Mouse (Mus musculus) forebrain, embryonic 15.5 days (tissue): ENCODE measurements around the gene Rap1b. TPM values are rescaled to one million over a fixed set of nuclear protein-coding genes. Genes with fewer than 3 reads are reported as not detected.

Source experiments
- ATAC-seq: fragments of 200-750 bp; cut with Nextera tagmentation; replicated peaks from 2 replicates; pipeline ENCODE4 v1.8.0; 2017; ENCODE audit warnings: mild to moderate bottlenecking, moderate TSS enrichment, moderate library complexity
- H3K27ac ChIP-seq: fragments of 300-500 bp; sonication (generic); replicated peaks from 2 replicates; pipeline ENCODE4 v1.5.1; 2015; ENCODE audit warnings: mild to moderate bottlenecking, inconsistent platforms
- H3K27me3 ChIP-seq: fragments of 300-500 bp; sonication (generic); 2 replicates; pipeline ENCODE4 v1.6.1; 2015; ENCODE audit warnings: inconsistent platforms
- H3K36me3 ChIP-seq: fragments of 300-500 bp; sonication (generic); 2 replicates; pipeline ENCODE4 v1.6.1; 2015; ENCODE audit warnings: mild to moderate bottlenecking, inconsistent platforms
- H3K4me1 ChIP-seq: fragments of 300-500 bp; sonication (generic); 2 replicates; pipeline ENCODE4 v1.6.1; 2015; ENCODE audit warnings: inconsistent platforms
- H3K4me2 ChIP-seq: fragments of 300-500 bp; sonication (generic); replicated peaks from 2 replicates; pipeline ENCODE4 v1.6.1; 2015; ENCODE audit warnings: mild to moderate bottlenecking, inconsistent platforms
- H3K4me3 ChIP-seq: fragments of 300-500 bp; sonication (generic); 2 replicates; pipeline ENCODE4 v1.5.1; 2015; ENCODE audit warnings: mild to moderate bottlenecking, inconsistent platforms
- H3K9ac ChIP-seq: fragments of 300-500 bp; sonication (generic); replicated peaks from 2 replicates; pipeline ENCODE4 v1.6.1; 2015; ENCODE audit warnings: mild to moderate bottlenecking, inconsistent platforms
- H3K9me3 ChIP-seq: fragments of 300-500 bp; sonication (generic); 2 replicates; pipeline ENCODE4 v1.6.1; 2016; ENCODE audit warnings: inconsistent platforms
- WGBS: fragments of 180-500 bp; shearing (Covaris S2); methylation state at CpG from one replicate; pipeline ENCODE4 v1.1.7; 2015; ENCODE audit warnings: mixed read lengths; 5-methylcytosine and 5-hydroxymethylcytosine counted together
- polyA plus RNA-seq: library from polyadenylated mRNA; unstranded; fragments of >200 nt; fragmentation: Nextera tagmentation; extraction: Ambion mirVana; gene quantifications from 2 replicates; pipeline ENCODE4 v1.2.1, GENCODE M21; 2015

The Rap1b gene
- polyA plus RNA-seq, 1 experiment from 2014 or later, result 138 TPM

GRCm38 (mm10) chr10:117874936-117875335 lies 29.1 kb upstream of the Rap1b start:
- no peaks in the 10 kb centered on the region for H3K36me3 ChIP-seq
- no peak overlapping the region for H3K4me3 ChIP-seq
- H3K9ac ChIP-seq, result no peak overlapping the region
- 73% methylated on average over 10 of the region's 10 CpGs for WGBS
- no peaks in the 10 kb centered on the region for H3K27me3 ChIP-seq
- no peaks in the 10 kb centered on the region for H3K9me3 ChIP-seq
- H3K27ac ChIP-seq, result no peak overlapping the region
- no peak for ATAC-seq
- no peak overlapping the region for H3K4me2 ChIP-seq
- no peaks in the 10 kb centered on the region for H3K4me1 ChIP-seq

- no peak overlapping the region for H3K4me2 ChIP-seq
- 77% methylated on average over 4 of the region's 4 CpGs for WGBS
- no peak overlapping the region for H3K9ac ChIP-seq
- no peaks in the 10 kb centered on the region for H3K9me3 ChIP-seq
- ATAC-seq, result no peak
- no peaks in the 10 kb centered on the region for H3K36me3 ChIP-seq
- no peak overlapping the region for H3K4me3 ChIP-seq
- no peak overlapping the region for H3K27ac ChIP-seq
- no peaks in the 10 kb centered on the region for H3K4me1 ChIP-seq
- H3K27me3 ChIP-seq, result no peaks in the 10 kb centered on the region
These were observed 28.1 kb upstream of the Rap1b start for GRCm38 (mm10) chr10:117873952-117874351.

DNA sequence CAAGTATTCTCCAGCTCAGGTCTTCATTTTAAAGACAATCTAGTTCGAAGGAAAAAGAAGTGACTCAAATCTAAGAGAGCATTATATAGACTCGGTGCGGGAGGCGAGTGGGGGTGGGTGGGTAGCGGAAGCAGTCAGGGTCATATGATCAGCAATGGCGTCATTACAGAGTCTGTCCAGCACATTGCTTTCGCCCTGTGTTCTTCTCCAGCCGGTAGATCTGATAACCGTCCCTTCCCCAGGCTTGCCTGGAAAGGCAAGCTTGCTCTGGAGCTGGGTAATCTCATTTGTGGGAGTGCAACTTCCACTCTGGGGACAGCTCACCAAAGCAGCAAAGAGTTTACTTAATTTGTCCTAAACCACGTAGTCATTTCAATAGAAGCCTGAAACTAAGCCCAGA lies 26.6 kb upstream of the Rap1b start:
- H3K36me3 ChIP-seq, result no peaks in the 10 kb centered on the region
- no peak overlapping the region for H3K27ac ChIP-seq
- 84% methylated on average over 10 of the region's 10 CpGs for WGBS
- no peaks in the 10 kb centered on the region for H3K27me3 ChIP-seq
- H3K9me3 ChIP-seq, result no peaks in the 10 kb centered on the region
- H3K9ac ChIP-seq, result no peak overlapping the region
- H3K4me2 ChIP-seq, result no peak overlapping the region
- no peak for ATAC-seq
- no peak overlapping the region for H3K4me3 ChIP-seq
- H3K4me1 ChIP-seq, result no peaks in the 10 kb centered on the region

DNA sequence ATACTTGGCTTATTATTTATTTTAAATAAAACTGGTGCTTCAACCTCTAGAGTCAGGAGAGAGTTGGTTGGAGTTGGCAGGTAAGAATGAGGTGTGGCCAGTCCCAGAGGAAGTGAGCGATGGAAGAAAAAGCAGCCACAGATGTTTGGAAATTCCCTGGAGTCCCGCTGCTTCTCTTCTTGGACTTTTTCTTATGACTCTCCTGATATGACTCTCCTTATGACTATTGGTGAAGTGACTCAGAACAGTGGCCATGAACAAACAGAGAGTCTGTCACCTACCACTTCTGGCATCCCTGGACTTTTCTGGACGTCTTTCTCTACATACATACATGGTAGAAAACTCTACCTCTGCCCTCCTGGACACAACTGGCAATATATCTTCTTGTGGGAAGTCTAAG lies 21.5 kb upstream of the Rap1b start:
- no peak overlapping the region for H3K4me2 ChIP-seq
- no peak overlapping the region for H3K9ac ChIP-seq
- WGBS, result 91% methylated on average over 3 of the region's 3 CpGs
- ATAC-seq, result no peak
- no peaks in the 10 kb centered on the region for H3K27me3 ChIP-seq
- H3K4me1 ChIP-seq, result no peaks in the 10 kb centered on the region
- H3K4me3 ChIP-seq, result no peak overlapping the region
- H3K36me3 ChIP-seq, result no peaks in the 10 kb centered on the region
- no peak overlapping the region for H3K27ac ChIP-seq
- H3K9me3 ChIP-seq, result no peaks in the 10 kb centered on the region

GRCm38 (mm10) chr10:117866641-117867040 lies 20.8 kb upstream of the Rap1b start:
- WGBS, result 77% methylated on average over 8 of the region's 8 CpGs
- ATAC-seq, result no peak

DNA sequence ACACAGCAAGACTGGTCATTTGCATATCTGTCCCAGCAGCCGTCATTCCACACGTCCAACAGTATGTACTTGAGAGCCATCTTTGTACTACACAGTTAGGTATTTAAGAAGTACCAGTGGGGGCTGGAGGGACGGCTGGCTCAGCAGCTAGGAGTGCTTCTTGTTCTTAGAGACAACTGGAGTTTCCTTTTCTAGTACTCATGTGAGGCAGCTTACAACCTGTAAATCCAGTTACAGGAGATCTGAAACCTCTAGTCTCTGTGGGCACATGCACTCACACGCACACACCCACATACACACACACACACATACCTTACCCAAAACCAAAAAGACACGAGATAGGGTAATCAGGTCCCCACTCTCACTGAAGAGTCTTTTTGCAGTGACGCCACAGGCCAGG lies 18.9 kb upstream of the Rap1b start:
- Histone ChIP-seq H3K4me3 (no peak overlapping the region), H3K36me3 (no peaks in the 10 kb centered on the region), H3K27ac (no peak overlapping the region), H3K9me3 (no peaks in the 10 kb centered on the region), H3K27me3 (no peaks in the 10 kb centered on the region), H3K4me1 (no peaks in the 10 kb centered on the region), H3K4me2 (no peak overlapping the region), H3K9ac (no peak overlapping the region)
- ATAC-seq, result no peak
- WGBS, result 78% methylated on average over 6 of the region's 6 CpGs

More at GRCm38 (mm10) chr10:117866641-117867040, 20.8 kb upstream of the Rap1b start:
- Histone ChIP-seq H3K36me3 (no peaks in the 10 kb centered on the region), H3K27me3 (no peaks in the 10 kb centered on the region), H3K9ac (no peak overlapping the region), H3K4me3 (no peak overlapping the region), H3K4me2 (no peak overlapping the region), H3K27ac (no peak overlapping the region), H3K9me3 (no peaks in the 10 kb centered on the region), H3K4me1 (no peaks in the 10 kb centered on the region)

- no peak overlapping the region for H3K4me3 ChIP-seq
- no peak for ATAC-seq
- H3K27me3 ChIP-seq, result no peaks in the 10 kb centered on the region
- no peak overlapping the region for H3K4me2 ChIP-seq
- H3K9ac ChIP-seq, result no peak overlapping the region
- 96% methylated on average over 4 of the region's 4 CpGs for WGBS
- no peaks in the 10 kb centered on the region for H3K4me1 ChIP-seq
- H3K36me3 ChIP-seq, result no peaks in the 10 kb centered on the region
- no peaks in the 10 kb centered on the region for H3K9me3 ChIP-seq
- no peak overlapping the region for H3K27ac ChIP-seq
These were observed 18.4 kb upstream of the Rap1b start for GRCm38 (mm10) chr10:117864251-117864650.

DNA sequence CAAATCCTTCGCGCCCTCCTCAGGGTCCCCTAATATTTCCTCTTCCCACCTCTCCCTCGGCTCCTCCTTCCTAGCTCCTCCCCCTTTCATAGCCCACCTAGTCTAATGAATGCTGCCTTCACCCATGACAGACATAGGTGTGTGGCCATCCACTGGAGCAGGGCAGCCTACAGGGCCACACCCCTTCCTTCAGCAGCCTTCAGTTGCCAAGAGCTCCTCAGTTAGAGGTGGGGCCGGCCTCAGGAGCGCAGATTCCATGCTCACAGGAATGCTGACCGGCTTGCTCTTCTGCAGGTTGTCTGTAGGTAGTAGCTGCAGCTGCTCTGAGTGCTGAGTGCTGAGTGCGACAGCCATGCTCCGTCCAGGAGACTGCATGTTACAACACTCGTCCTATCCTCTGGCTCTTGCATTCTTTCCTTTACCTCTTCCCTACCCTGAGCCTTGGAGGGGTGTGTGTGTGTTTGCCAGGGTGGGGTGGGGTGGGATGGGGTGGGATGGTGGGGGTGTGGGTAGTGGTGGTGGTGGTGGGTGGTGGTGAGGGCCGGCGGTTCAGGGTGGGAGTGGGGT lies 16.3 kb upstream of the Rap1b start:
- no peaks in the 10 kb centered on the region for H3K27me3 ChIP-seq
- no peak overlapping the region for H3K27ac ChIP-seq
- WGBS, result 84% methylated on average over 11 of the region's 11 CpGs
- H3K4me2 ChIP-seq, result no peak overlapping the region
- no peak overlapping the region for H3K4me3 ChIP-seq
- no peak overlapping the region for H3K9ac ChIP-seq
- no peak for ATAC-seq
- H3K4me1 ChIP-seq, result no peaks in the 10 kb centered on the region
- no peaks in the 10 kb centered on the region for H3K36me3 ChIP-seq
- no peaks in the 10 kb centered on the region for H3K9me3 ChIP-seq

DNA sequence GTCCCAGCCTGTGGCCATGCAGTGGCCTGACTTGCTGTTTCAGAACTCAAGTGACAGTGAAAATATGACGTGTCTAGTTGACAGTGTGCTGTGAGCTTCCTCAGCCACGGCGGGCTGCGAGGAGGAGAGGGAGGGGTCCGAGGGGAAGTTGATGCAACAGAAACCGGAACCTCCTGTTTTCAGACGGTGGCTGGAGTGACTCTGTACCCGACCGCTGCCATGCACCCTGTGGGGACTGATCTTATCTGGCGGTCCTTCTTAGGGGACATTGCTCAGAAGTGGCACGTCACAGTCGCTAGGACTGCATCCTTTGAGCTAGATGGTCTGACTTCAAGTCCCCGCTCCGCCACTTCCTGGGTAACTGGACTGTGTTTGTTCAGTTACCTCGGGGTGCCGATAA lies 15.1 kb upstream of the Rap1b start:
- no peaks in the 10 kb centered on the region for H3K9me3 ChIP-seq
- no peak for ATAC-seq
- no peaks in the 10 kb centered on the region for H3K4me1 ChIP-seq
- 84% methylated on average over 16 of the region's 16 CpGs for WGBS
- no peak overlapping the region for H3K4me2 ChIP-seq
- H3K4me3 ChIP-seq, result no peak overlapping the region
- H3K9ac ChIP-seq, result no peak overlapping the region
- no peaks in the 10 kb centered on the region for H3K36me3 ChIP-seq
- no peaks in the 10 kb centered on the region for H3K27me3 ChIP-seq
- no peak overlapping the region for H3K27ac ChIP-seq

DNA sequence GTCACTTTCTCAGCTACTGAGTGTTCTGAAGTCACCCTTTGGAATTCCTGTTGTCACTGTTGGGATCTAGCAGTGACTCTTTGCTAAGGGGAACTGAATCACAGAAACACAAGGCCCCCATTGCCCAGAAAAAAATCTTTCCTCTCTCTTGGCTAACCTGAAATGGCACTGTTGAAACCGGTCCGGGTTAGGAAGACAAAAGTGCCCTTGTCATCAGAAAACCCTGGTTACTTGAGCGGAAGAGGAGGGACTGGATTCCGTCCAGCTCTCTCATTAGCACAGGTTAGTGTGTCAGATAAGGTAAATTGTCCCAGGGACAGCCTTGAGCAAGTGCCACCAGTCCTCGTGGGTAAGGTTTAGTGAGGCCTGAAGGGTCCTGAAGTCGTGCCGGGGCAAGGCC lies 14.5 kb upstream of the Rap1b start:
- H3K9me3 ChIP-seq, result no peaks in the 10 kb centered on the region
- H3K4me1 ChIP-seq, result no peaks in the 10 kb centered on the region
- no peaks in the 10 kb centered on the region for H3K27me3 ChIP-seq
- ATAC-seq, result no peak
- no peak overlapping the region for H3K9ac ChIP-seq
- H3K36me3 ChIP-seq, result no peaks in the 10 kb centered on the region
- 66% methylated on average over 7 of the region's 7 CpGs for WGBS
- no peak overlapping the region for H3K4me2 ChIP-seq
- H3K27ac ChIP-seq, result no peak overlapping the region
- no peak overlapping the region for H3K4me3 ChIP-seq

DNA sequence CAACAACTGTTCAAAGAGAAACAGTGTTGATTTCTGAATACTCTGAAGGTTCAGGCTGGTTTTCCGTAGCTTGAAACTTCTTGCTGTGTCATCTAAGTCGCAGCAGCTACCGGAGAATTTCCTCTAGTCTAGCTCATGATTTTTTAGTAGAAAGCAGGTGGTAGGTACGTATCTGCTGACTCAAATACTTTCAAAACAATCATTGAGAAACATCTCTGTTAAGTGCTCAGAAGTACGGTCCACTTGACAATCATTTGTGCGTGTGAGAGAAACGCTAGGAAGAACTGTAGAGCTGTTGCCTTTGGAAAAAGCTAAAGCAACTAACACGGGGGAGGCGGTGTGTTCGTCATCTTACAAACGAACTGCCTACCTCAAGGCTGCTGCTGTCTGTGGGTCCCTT lies 14.0 kb upstream of the Rap1b start:
- no peak for ATAC-seq
- no peak overlapping the region for H3K27ac ChIP-seq
- H3K9ac ChIP-seq, result no peak overlapping the region
- H3K4me2 ChIP-seq, result no peak overlapping the region
- H3K9me3 ChIP-seq, result no peaks in the 10 kb centered on the region
- H3K36me3 ChIP-seq, result no peaks in the 10 kb centered on the region
- no peaks in the 10 kb centered on the region for H3K4me1 ChIP-seq
- no peak overlapping the region for H3K4me3 ChIP-seq
- H3K27me3 ChIP-seq, result no peaks in the 10 kb centered on the region
- 89% methylated on average over 11 of the region's 11 CpGs for WGBS

DNA sequence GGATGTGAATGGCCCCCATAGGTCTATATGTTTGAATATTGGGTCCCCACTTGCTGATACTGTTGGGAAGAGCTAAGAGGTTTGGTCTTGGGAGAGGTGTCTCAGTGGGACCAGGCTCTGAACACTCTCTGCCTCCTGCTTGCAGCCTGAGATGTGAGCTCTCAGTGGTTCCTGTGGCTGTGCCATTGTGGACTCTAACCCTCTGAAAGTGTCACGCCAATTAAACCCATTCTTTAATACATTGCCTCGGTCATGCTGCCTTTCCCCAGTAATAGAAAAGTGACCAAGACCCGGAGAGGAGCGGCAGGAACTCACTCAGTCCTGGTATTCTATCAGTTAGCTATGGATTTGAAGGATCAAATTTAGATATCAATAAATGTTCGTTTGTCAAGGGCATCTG lies 12.4 kb upstream of the Rap1b start:
- WGBS, result 71% methylated on average over 5 of the region's 5 CpGs
- no peak for ATAC-seq

DNA sequence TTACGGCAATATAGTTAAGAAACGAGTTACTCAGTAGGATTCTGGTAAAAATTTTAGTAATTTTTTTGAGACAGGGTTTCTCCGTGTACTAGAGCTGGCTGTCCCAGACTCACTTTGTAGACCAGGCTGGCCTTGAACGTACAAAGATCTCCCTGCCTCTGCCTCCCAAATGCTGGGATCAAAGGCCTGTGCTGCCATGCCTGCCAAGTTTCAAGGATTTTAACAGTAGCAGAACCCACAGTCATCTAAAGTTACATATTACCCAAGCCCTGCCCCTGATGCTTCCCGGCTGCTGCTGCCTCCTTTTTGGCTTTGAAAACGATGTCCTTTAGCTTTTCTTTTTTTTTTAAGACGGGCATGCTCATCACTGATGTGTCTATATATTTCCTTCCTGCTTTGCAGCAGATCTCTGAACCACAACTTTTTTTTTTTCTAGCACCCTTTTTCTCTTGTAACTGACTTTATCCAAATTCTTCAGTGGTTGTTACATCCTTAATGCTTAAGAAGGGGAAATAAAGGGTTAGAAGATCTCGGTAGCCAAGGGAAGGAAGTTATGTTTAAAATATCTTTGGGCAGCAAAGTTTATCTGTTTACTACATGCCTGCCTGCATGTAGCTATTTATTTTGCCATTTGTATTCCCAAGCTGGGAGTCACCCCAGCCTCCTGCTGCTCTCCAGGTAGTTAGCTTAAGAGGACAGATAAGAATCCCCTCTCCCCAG lies 10.3 kb upstream of the Rap1b start:
- H3K4me2 ChIP-seq, result no peak overlapping the region
- no peaks in the 10 kb centered on the region for H3K36me3 ChIP-seq
- WGBS, result 83% methylated on average over 8 of the region's 8 CpGs
- H3K9me3 ChIP-seq, result no peaks in the 10 kb centered on the region
- H3K9ac ChIP-seq, result no peak overlapping the region
- no peaks in the 10 kb centered on the region for H3K4me1 ChIP-seq
- no peak overlapping the region for H3K27ac ChIP-seq
- H3K27me3 ChIP-seq, result no peaks in the 10 kb centered on the region
- no peak overlapping the region for H3K4me3 ChIP-seq
- ATAC-seq, result no peak

More for the DNA sequence above, 12.4 kb upstream of the Rap1b start:
- Histone ChIP-seq H3K4me2 (no peak overlapping the region), H3K27ac (no peak overlapping the region), H3K9ac (no peak overlapping the region), H3K4me1 (no peaks in the 10 kb centered on the region), H3K4me3 (no peak overlapping the region), H3K9me3 (no peaks in the 10 kb centered on the region), H3K36me3 (no peaks in the 10 kb centered on the region), H3K27me3 (no peaks in the 10 kb centered on the region)
